In the genomic region with DNA sequence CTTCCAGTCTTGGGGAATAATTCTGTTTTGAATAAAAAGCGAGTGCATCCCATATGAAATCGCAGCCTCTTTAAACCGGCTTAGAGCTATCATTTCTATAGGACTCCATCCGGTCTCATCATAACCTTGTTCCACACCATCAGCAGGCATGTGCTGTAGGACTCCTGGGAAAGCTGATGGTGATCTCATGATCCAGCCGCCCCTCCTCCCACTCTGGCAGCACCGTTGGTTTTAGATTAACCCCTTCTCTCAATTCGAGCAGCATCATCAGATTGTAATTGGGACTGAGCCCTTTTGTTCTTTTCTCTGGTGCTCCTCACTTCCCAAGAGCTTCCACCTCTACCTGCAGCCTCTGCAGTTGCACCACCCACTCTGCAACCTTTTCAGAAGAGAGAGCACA, we compare ENCODE assay signal across 22 mouse cellular contexts. TPM values are rescaled to one million over a fixed set of nuclear protein-coding genes. Genes with fewer than 3 reads are reported as not detected.
DNase-seq lines count a peak whose midpoint lies in the region; ATAC-seq lines count a peak whose summit lies in the region.
"Had no signal": no experiment of that assay in that cellular context is flagged by ENCODE, and none has a peak within 500 bp of the region (broad histone marks: within the 10 kb centered on the region; RNA-seq: fewer than 3 reads in every experiment).

No protein-coding gene starts in this region.

- peak overlapping the region; percentile 57 for H3K27ac ChIP-seq in hindbrain, embryonic 12.5 days
- H3K27ac ChIP-seq in hindbrain, embryonic 10.5 days = no peak overlapping the region
- H3K27ac ChIP-seq in midbrain, embryonic 11.5 days (ENCODE audit: low read depth, low read length) = no peak overlapping the region
- H3K27ac ChIP-seq in midbrain, embryonic 16.5 days (ENCODE audit: low read length) = no peak overlapping the region
- H3K27ac ChIP-seq: embryonic facial prominence, embryonic 13.5 days; forebrain, embryonic 12.5 days; layer of hippocampus, adult 2 months; limb, embryonic 13.5 days; liver, embryonic 12.5 days had no signal

- no peak overlapping the region for H3K9ac ChIP-seq in hindbrain, embryonic 12.5 days
- H3K9ac ChIP-seq in midbrain, embryonic 11.5 days (ENCODE audit: low read length) = no peak overlapping the region
- no peak overlapping the region for H3K9ac ChIP-seq in midbrain, embryonic 16.5 days (ENCODE audit: low read depth, low read length)
- H3K9ac ChIP-seq: embryonic facial prominence, embryonic 13.5 days; forebrain, embryonic 12.5 days; limb, embryonic 13.5 days; liver, embryonic 12.5 days had no signal

- no peaks in the 10 kb centered on the region for H3K9me3 ChIP-seq in hindbrain, embryonic 12.5 days (replicated peaks)
- H3K9me3 ChIP-seq in hindbrain, embryonic 10.5 days = no peaks in the 10 kb centered on the region
- H3K9me3 ChIP-seq in midbrain, embryonic 11.5 days (ENCODE audit: control insufficient read depth, low read length) = no peaks in the 10 kb centered on the region
- H3K9me3 ChIP-seq in midbrain, embryonic 16.5 days (replicated peaks; ENCODE audit: control insufficient read depth, low read length, poor library complexity, severe bottlenecking) = no peaks in the 10 kb centered on the region
- H3K9me3 ChIP-seq: embryonic facial prominence, embryonic 13.5 days; forebrain, embryonic 12.5 days; limb, embryonic 13.5 days; liver, embryonic 12.5 days had no signal

- H3K36me3 ChIP-seq in hindbrain, embryonic 12.5 days = no peaks in the 10 kb centered on the region
- H3K36me3 ChIP-seq in hindbrain, embryonic 10.5 days = no peaks in the 10 kb centered on the region
- no peaks in the 10 kb centered on the region for H3K36me3 ChIP-seq in midbrain, embryonic 11.5 days (ENCODE audit: control insufficient read depth, insufficient read depth, low read length)
- no peaks in the 10 kb centered on the region for H3K36me3 ChIP-seq in midbrain, embryonic 16.5 days (ENCODE audit: control insufficient read depth, insufficient read depth, low read length)
- H3K36me3 ChIP-seq: forebrain, embryonic 12.5 days; liver, embryonic 12.5 days had no signal

- H3K4me2 ChIP-seq in hindbrain, embryonic 12.5 days (replicated peaks) = no peak overlapping the region; the same call in 1 of the 2 replicates
- no peak overlapping the region for H3K4me2 ChIP-seq in midbrain, embryonic 11.5 days
- H3K4me2 ChIP-seq in midbrain, embryonic 16.5 days (ENCODE audit: low read length) = no peak overlapping the region
- H3K4me2 ChIP-seq: embryonic facial prominence, embryonic 13.5 days; forebrain, embryonic 12.5 days; limb, embryonic 13.5 days; liver, embryonic 12.5 days had no signal

- H3K27me3 ChIP-seq in hindbrain, embryonic 12.5 days = no peaks in the 10 kb centered on the region
- H3K27me3 ChIP-seq in hindbrain, embryonic 10.5 days (ENCODE audit: insufficient read depth, poor library complexity, severe bottlenecking) = no peaks in the 10 kb centered on the region
- no peaks in the 10 kb centered on the region for H3K27me3 ChIP-seq in midbrain, embryonic 11.5 days (ENCODE audit: control insufficient read depth, insufficient read depth, low read length)
- H3K27me3 ChIP-seq in midbrain, embryonic 16.5 days (ENCODE audit: control insufficient read depth, insufficient read depth, low read depth, low read length) = no peaks in the 10 kb centered on the region
- H3K27me3 ChIP-seq: embryonic facial prominence, embryonic 13.5 days; forebrain, embryonic 12.5 days; limb, embryonic 13.5 days; liver, embryonic 12.5 days had no signal

- H3K4me1 ChIP-seq in hindbrain, embryonic 12.5 days = peaks cover 8% of the 10 kb centered on the region; the same call in 1 of the 2 replicates
- peaks cover 18% of the 10 kb centered on the region for H3K4me1 ChIP-seq in hindbrain, embryonic 10.5 days (replicated peaks)
- no peaks in the 10 kb centered on the region for H3K4me1 ChIP-seq in midbrain, embryonic 11.5 days (ENCODE audit: control insufficient read depth, insufficient read depth, low read length)
- H3K4me1 ChIP-seq in midbrain, embryonic 16.5 days (ENCODE audit: control insufficient read depth, insufficient read depth, low read length) = peaks cover 2% of the 10 kb centered on the region; the same call in 1 of the 2 replicates

- no peak for DNase-seq in hindbrain, embryonic 10.5 days (ENCODE audit: low spot score)
- DNase-seq in midbrain, embryonic 11.5 days (ENCODE audit: low spot score, missing footprints) = peak; percentile 80
- peak; percentile 27 for DNase-seq in ES-CJ7 (ENCODE audit: low read depth, low spot score)
- DNase-seq in kidney, postnatal 25 days = peak; percentile 78 to 81
- DNase-seq in layer of hippocampus, postnatal 10 days (ENCODE audit: low spot score in 2 of 2) = no peak
- DNase-seq: adrenal gland, postnatal 25 days; cerebellum, adult 8-10 months; cerebellum, postnatal 36 days; embryo, embryonic 11 days; gastrocnemius, postnatal 36 days; lung, adult 18-20 months; lung, postnatal 10 days; thymus, postnatal 25 days had no signal

- WGBS in hindbrain, embryonic 12.5 days = 59% methylated on average over 7 of the region's 7 CpGs
- WGBS in hindbrain, embryonic 10.5 days = 64% methylated on average over 7 of the region's 7 CpGs
- 60% methylated on average over 7 of the region's 7 CpGs for WGBS in midbrain, embryonic 11.5 days
- WGBS in midbrain, embryonic 16.5 days = 52% methylated on average over 7 of the region's 7 CpGs

- ATAC-seq in hindbrain, embryonic 12.5 days (ENCODE audit: low FRiP score) = no peak
- ATAC-seq in midbrain, embryonic 11.5 days (ENCODE audit: low FRiP score) = no peak
- ATAC-seq in midbrain, embryonic 16.5 days = no peak
- ATAC-seq: intestine, postnatal 0 days; liver, embryonic 12.5 days had no signal

- H3K4me3 ChIP-seq in hindbrain, embryonic 12.5 days = no peak overlapping the region
- H3K4me3 ChIP-seq in hindbrain, embryonic 10.5 days = no peak overlapping the region
- no peak overlapping the region for H3K4me3 ChIP-seq in midbrain, embryonic 11.5 days (ENCODE audit: low read depth, low read length)
- no peak overlapping the region for H3K4me3 ChIP-seq in midbrain, embryonic 16.5 days (ENCODE audit: low read depth, low read length)
- H3K4me3 ChIP-seq: embryonic facial prominence, embryonic 13.5 days; erythroblast, embryonic 14.5 days; forebrain, embryonic 12.5 days; layer of hippocampus, adult 2 months; limb, embryonic 13.5 days; liver, embryonic 12.5 days had no signal

RNA-seq across cellular contexts. Expression of gene Mgrn1, which starts 15.1 kb away (rescaled TPM):
- polyA plus RNA-seq in hindbrain, embryonic 12.5 days (2016; fragmentation: Nextera tagmentation; extraction: Ambion mirVana) = 91.1 and 94.0 TPM in 2 replicates
- 71.6 and 80.8 TPM in 2 replicates for polyA plus RNA-seq in hindbrain, embryonic 10.5 days (2016; fragmentation: Nextera tagmentation; extraction: Ambion mirVana)
- polyA plus RNA-seq in midbrain, embryonic 11.5 days (2014; fragmentation: Nextera tagmentation; extraction: Ambion mirVana) = 63.8 and 66.9 TPM in 2 replicates
- polyA plus RNA-seq in midbrain, embryonic 16.5 days (2015; fragmentation: Nextera tagmentation; extraction: Ambion mirVana) = 118 and 126 TPM in 2 replicates
- total RNA-seq in layer of hippocampus, postnatal 10 days (2021) = 100 to 1,000 TPM; 164 to 168 TPM

RNA-seq across cellular contexts. Expression of gene Ubald1, which starts 21.1 kb away (rescaled TPM):
- 38.8 and 40.6 TPM in 2 replicates for polyA plus RNA-seq in hindbrain, embryonic 12.5 days (2016; fragmentation: Nextera tagmentation; extraction: Ambion mirVana)
- polyA plus RNA-seq in hindbrain, embryonic 10.5 days (2016; fragmentation: Nextera tagmentation; extraction: Ambion mirVana) = 33.1 and 41.3 TPM in 2 replicates
- polyA plus RNA-seq in midbrain, embryonic 11.5 days (2014; fragmentation: Nextera tagmentation; extraction: Ambion mirVana) = 22.1 and 22.2 TPM in 2 replicates
- 54.9 and 63.3 TPM in 2 replicates for polyA plus RNA-seq in midbrain, embryonic 16.5 days (2015; fragmentation: Nextera tagmentation; extraction: Ambion mirVana)
- total RNA-seq in layer of hippocampus, postnatal 10 days (2021) = 10 to 100 TPM; 68.9 to 74.7 TPM

RNA-seq across cellular contexts. Expression of gene Nudt16l1, which starts 37.4 kb away (rescaled TPM):
- polyA plus RNA-seq in hindbrain, embryonic 12.5 days (2016; fragmentation: Nextera tagmentation; extraction: Ambion mirVana) = 121 and 134 TPM in 2 replicates
- 141 and 145 TPM in 2 replicates for polyA plus RNA-seq in hindbrain, embryonic 10.5 days (2016; fragmentation: Nextera tagmentation; extraction: Ambion mirVana)
- polyA plus RNA-seq in midbrain, embryonic 11.5 days (2014; fragmentation: Nextera tagmentation; extraction: Ambion mirVana) = 120 and 132 TPM in 2 replicates
- polyA plus RNA-seq in midbrain, embryonic 16.5 days (2015; fragmentation: Nextera tagmentation; extraction: Ambion mirVana) = 117 and 119 TPM in 2 replicates
- 10 to 100 TPM; 67.0 to 76.3 TPM for total RNA-seq in layer of hippocampus, postnatal 10 days (2021)

Comparison
In these comparisons a context has a peak if more than half of its experiments do, and no peak if none do; other contexts are left out.
1. DNase-seq: peak in midbrain, embryonic 11.5 days (single experiment), ES-CJ7 (single experiment) and kidney, postnatal 25 days (2 of 2); none in hindbrain, embryonic 10.5 days (single experiment) and layer of hippocampus, postnatal 10 days (0 of 2).